Mouse (Mus musculus) mature B cell (primary cell): ENCODE measurements around the gene Stim1.
"Not testable (repeated sequence)": the region's sequence is repeated elsewhere in the genome, so short reads cannot be mapped to it uniquely, and the experiment has no call there.

Experiments used
- in situ Hi-C: fragments of 300-500 bp; cut with MboI; formaldehyde crosslinking; loops from 2 replicates; pipeline ENCODE4 v1.14.3; 2019

The Stim1 gene

GRCm38 (mm10) chr7:102444301-102444700 is 176.7 kb downstream of the Stim1 start:
- in situ Hi-C loops: no loop called here

GRCm38 (mm10) chr7:102446438-102446837 is 178.8 kb downstream of the Stim1 start:
- in situ Hi-C loops: no loop called here

- in situ Hi-C loops: no loop called here
Measured at GRCm38 (mm10) chr7:102458618-102459380, 191.2 kb downstream of the Stim1 start.

- in situ Hi-C loops: no loop called here
Measured at GRCm38 (mm10) chr7:102467566-102467965, 200.0 kb downstream of the Stim1 start.

GRCm38 (mm10) chr7:102472675-102473074 is 205.1 kb downstream of the Stim1 start:
- in situ Hi-C loops: no loop called here

- in situ Hi-C loops: no loop called here
Measured at GRCm38 (mm10) chr7:102476601-102477000, 209.0 kb downstream of the Stim1 start.

GRCm38 (mm10) chr7:102477377-102477776 is 209.8 kb downstream of the Stim1 start:
- in situ Hi-C loops: no loop called here

GRCm38 (mm10) chr7:102478425-102478824 is 210.8 kb downstream of the Stim1 start:
- in situ Hi-C loops: no loop called here

- in situ Hi-C loops: no loop called here
Measured at GRCm38 (mm10) chr7:102478926-102479325, 211.3 kb downstream of the Stim1 start.

GRCm38 (mm10) chr7:102479368-102480078 is 211.9 kb downstream of the Stim1 start:
- in situ Hi-C loops: no loop called here

GRCm38 (mm10) chr7:102480821-102481220 is 213.2 kb downstream of the Stim1 start:
- in situ Hi-C loops: no loop called here

- in situ Hi-C loops: no loop called here
Measured at GRCm38 (mm10) chr7:102481579-102481978, 214.0 kb downstream of the Stim1 start, which contains the start of gene Olfr543. Gene Olfr543, minus strand, starts transcription at chr7:102481679.

- in situ Hi-C loops: no loop called here
Measured at GRCm38 (mm10) chr7:102483665-102484064, 216.1 kb downstream of the Stim1 start.

GRCm38 (mm10) chr7:102484766-102485165 is 217.2 kb downstream of the Stim1 start:
- in situ Hi-C loops: not testable (repeated sequence)

- in situ Hi-C loops: no loop called here
Measured at GRCm38 (mm10) chr7:102486105-102486504, 218.5 kb downstream of the Stim1 start.
